Mouse (Mus musculus) left cerebral cortex, postnatal 14 days (tissue): ENCODE data around the gene Cse1l. TPM values are rescaled to one million over a fixed set of nuclear protein-coding genes. Genes with fewer than 3 reads are reported as not detected.

Experiments
- DNase-seq, 2 experiments: peaks; one replicate each; pipeline ENCODE4 v3.0.0; 2021 to 2022; ENCODE audit warnings: low spot score in 2 of 2, mixed read lengths in 1 of 2
- intact Hi-C: fragments of 180-260 bp; cut with DNase I; formaldehyde crosslinking; loops from one replicate; pipeline ENCODE4 v1.15.1; 2025
- total RNA-seq, 2 experiments: library from RNA; stranded (reverse); gene quantifications; 2 replicates each; pipeline ENCODE4 v1.2.3; 2021

Gene Cse1l
- total RNA-seq, 2 experiments from 2014 or later: 61.6 to 63.4 TPM

- intact Hi-C loops: no loop called here
- DNase-seq: no peak
Observed at GRCm38 (mm10) chr2:166899161-166899560, 6.7 kb upstream of the Cse1l start.

GRCm38 (mm10) chr2:166899746-166900145 lies 6.1 kb upstream of the Cse1l start:
- no peak for DNase-seq
- intact Hi-C loops: no loop called here

GRCm38 (mm10) chr2:166900792-166901505 lies 4.9 kb upstream of the Cse1l start:
- no peak for DNase-seq
- intact Hi-C loops: no loop called here

- intact Hi-C loops: no loop called here
- DNase-seq: no peak
Observed at GRCm38 (mm10) chr2:166903719-166904282, 2.0 kb upstream of the Cse1l start.

- intact Hi-C loops: no loop called here
- no peak for DNase-seq
Observed at GRCm38 (mm10) chr2:166906523-166907182, 813 bp downstream of the Cse1l start.

GRCm38 (mm10) chr2:166909729-166910128 lies 3.9 kb downstream of the Cse1l start:
- intact Hi-C loops: no loop called here
- no peak for DNase-seq

- intact Hi-C loops: no loop called here
- no peak for DNase-seq
Observed at GRCm38 (mm10) chr2:166910536-166910935, 4.7 kb downstream of the Cse1l start.

GRCm38 (mm10) chr2:166923971-166924370 lies 18.1 kb downstream of the Cse1l start:
- intact Hi-C loops: no loop called here
- no peak for DNase-seq

- no peak for DNase-seq
- intact Hi-C loops: no loop called here
Observed at GRCm38 (mm10) chr2:166933943-166934342, 28.1 kb downstream of the Cse1l start.

GRCm38 (mm10) chr2:166934416-166934815 lies 28.6 kb downstream of the Cse1l start:
- DNase-seq: no peak
- intact Hi-C loops: no loop called here

- intact Hi-C loops: no loop called here
- DNase-seq: no peak
Observed at GRCm38 (mm10) chr2:166935582-166935981, 29.7 kb downstream of the Cse1l start.

- intact Hi-C loops: no loop called here
- DNase-seq: no peak
Observed at GRCm38 (mm10) chr2:166936166-166936565, 30.3 kb downstream of the Cse1l start.

- intact Hi-C loops: no loop called here
Observed at GRCm38 (mm10) chr2:166943146-166943545, 37.3 kb downstream of the Cse1l start.

GRCm38 (mm10) chr2:166944346-166944745 lies 38.5 kb downstream of the Cse1l start:
- intact Hi-C loops: no loop called here
- no peak for DNase-seq

More at GRCm38 (mm10) chr2:166943146-166943545, 37.3 kb downstream of the Cse1l start:
- DNase-seq: no peak

- no peak for DNase-seq
- intact Hi-C loops: no loop called here
Observed at GRCm38 (mm10) chr2:166945456-166945855, 39.6 kb downstream of the Cse1l start.

- DNase-seq: no peak
- intact Hi-C loops: no loop called here
Observed at GRCm38 (mm10) chr2:166948246-166948645, 42.4 kb downstream of the Cse1l start.

GRCm38 (mm10) chr2:166948936-166949335 lies 43.1 kb downstream of the Cse1l start:
- no peak for DNase-seq
- intact Hi-C loops: no loop called here

- DNase-seq: peak; percentile 54 to 67
Observed at GRCm38 (mm10) chr2:166950853-166951648, 45.2 kb downstream of the Cse1l start.

GRCm38 (mm10) chr2:166952151-166952550 lies 46.3 kb downstream of the Cse1l start:
- intact Hi-C loops: no loop called here
- DNase-seq: no peak

More at GRCm38 (mm10) chr2:166950853-166951648, 45.2 kb downstream of the Cse1l start:
- intact Hi-C loops: no loop called here

GRCm38 (mm10) chr2:166956805-166957204 lies 51.0 kb downstream of the Cse1l start:
- peak; percentile 77 to 82 for DNase-seq
- intact Hi-C loops: loop anchor here (2.0 kb wide), 1 partner anchor 48 kb away; no protein-coding TSS in a partner anchor
